Mouse (Mus musculus) heart, embryonic 11.5 days (tissue): ENCODE measurements around the gene Gm28051. TPM values are rescaled to one million over a fixed set of nuclear protein-coding genes. Genes with fewer than 3 reads are reported as not detected.
A peak's percentile ranks its signal among the peaks of the same experiment; 100 is the strongest.

Experiments
- ATAC-seq: fragments of 200-750 bp; cut with Nextera tagmentation; replicated peaks from 2 replicates; pipeline ENCODE4 v1.8.0; 2017; ENCODE audit warnings: moderate library complexity; ENCODE audit not compliant: insufficient number of reproducible peaks, low FRiP score, low TSS enrichment
- H3K27ac ChIP-seq: fragments of 300-500 bp; sonication (generic); 2 replicates; pipeline ENCODE4 v1.5.1; 2014; ENCODE audit warnings: mild to moderate bottlenecking, low read depth, low read length
- H3K27me3 ChIP-seq: fragments of 300-500 bp; sonication (generic); 2 replicates; pipeline ENCODE4 v1.6.1; 2014; ENCODE audit warnings: mild to moderate bottlenecking, low read length, mixed read lengths; ENCODE audit not compliant: control insufficient read depth, insufficient read depth
- H3K36me3 ChIP-seq: fragments of 300-500 bp; sonication (generic); 2 replicates; pipeline ENCODE4 v1.6.1; 2014; ENCODE audit warnings: mild to moderate bottlenecking, low read length, moderate library complexity, mixed read lengths; ENCODE audit not compliant: control insufficient read depth, insufficient read depth
- H3K4me1 ChIP-seq: fragments of 300-500 bp; sonication (generic); 2 replicates; pipeline ENCODE4 v1.6.1; 2014; ENCODE audit warnings: low read length; ENCODE audit not compliant: control insufficient read depth, insufficient read depth
- H3K4me2 ChIP-seq: fragments of 300-500 bp; sonication (generic); 2 replicates; pipeline ENCODE4 v1.6.1; 2014; ENCODE audit warnings: mild to moderate bottlenecking, moderate library complexity
- H3K4me3 ChIP-seq: fragments of 300-500 bp; sonication (generic); 2 replicates; pipeline ENCODE4 v1.5.1; 2014; ENCODE audit warnings: low read depth, low read length
- H3K9ac ChIP-seq: fragments of 300-500 bp; sonication (generic); 2 replicates; pipeline ENCODE4 v1.6.1; 2014; ENCODE audit warnings: mild to moderate bottlenecking, low read depth, low read length, moderate library complexity
- H3K9me3 ChIP-seq: fragments of 300-500 bp; sonication (generic); replicated peaks from 2 replicates; pipeline ENCODE4 v1.6.1; 2016; ENCODE audit warnings: low read length; ENCODE audit not compliant: control insufficient read depth
- WGBS: fragments of 180-500 bp; shearing (Covaris S2); extraction: QIAGEN DNeasy Blood & Tissue Kit; methylation state at CpG from one replicate; pipeline ENCODE4 v1.1.7; 2014; ENCODE audit not compliant: insufficient replicate concordance; 5-methylcytosine and 5-hydroxymethylcytosine counted together
- polyA plus RNA-seq: library from polyadenylated mRNA; unstranded; fragments of >200 nt; fragmentation: Nextera tagmentation; extraction: Ambion mirVana; gene quantifications from 2 replicates; pipeline ENCODE4 v1.2.1, GENCODE M21; 2014

Gm28051 gene
- polyA plus RNA-seq, 1 experiment from 2014 or later, result not detected

- Histone ChIP-seq H3K9me3 (no peaks in the 10 kb centered on the region), H3K4me3 (peak overlapping the region; percentile 73), H3K4me1 (peaks cover 20% of the 10 kb centered on the region), H3K36me3 (no peaks in the 10 kb centered on the region), H3K27ac (no peak overlapping the region), H3K27me3 (no peaks in the 10 kb centered on the region), H3K4me2 (peak overlapping the region; percentile 79), H3K9ac (no peak overlapping the region; the same call in 1 of the 2 replicates)
- no peak for ATAC-seq
- 77% methylated on average over 7 of the region's 7 CpGs for WGBS
Observed at GRCm38 (mm10) chr12:102756304-102756703, 1.3 kb downstream of the Gm28051 start.

- H3K9me3 ChIP-seq, result no peaks in the 10 kb centered on the region
- H3K4me2 ChIP-seq, result no peak overlapping the region
- no peak overlapping the region for H3K27ac ChIP-seq
- peaks cover 8% of the 10 kb centered on the region; the same call in 1 of the 2 replicates for H3K4me1 ChIP-seq
- 0 out of 2 replicates have a peak, but pooled peaks cover 3% of the 10 kb centered on the region for H3K36me3 ChIP-seq
- no peak overlapping the region for H3K4me3 ChIP-seq
- 81% methylated on average over 3 of the region's 3 CpGs for WGBS
- H3K9ac ChIP-seq, result no peak overlapping the region
- no peaks in the 10 kb centered on the region for H3K27me3 ChIP-seq
- ATAC-seq, result no peak
Observed at GRCm38 (mm10) chr12:102748256-102748655, 9.3 kb downstream of the Gm28051 start.

- no peaks in the 10 kb centered on the region for H3K27me3 ChIP-seq
- H3K36me3 ChIP-seq, result 0 out of 2 replicates have a peak, but pooled peaks cover 3% of the 10 kb centered on the region
- H3K4me2 ChIP-seq, result peak overlapping the region; percentile 89
- peaks cover 18% of the 10 kb centered on the region for H3K4me1 ChIP-seq
- WGBS, result 51% methylated on average over 6 of the region's 6 CpGs
- H3K9ac ChIP-seq, result peak overlapping the region; percentile 84; the same call in 1 of the 2 replicates
- ATAC-seq, result no peak
- no peaks in the 10 kb centered on the region for H3K9me3 ChIP-seq
- H3K27ac ChIP-seq, result no peak overlapping the region
- no peak overlapping the region for H3K4me3 ChIP-seq
Observed at GRCm38 (mm10) chr12:102744839-102745238, 12.7 kb downstream of the Gm28051 start.

- Histone ChIP-seq H3K27me3 (no peaks in the 10 kb centered on the region), H3K27ac (peak within 1 kb of the TSS; percentile 90), H3K9me3 (no peaks in the 10 kb centered on the region), H3K9ac (peak within 1 kb of the TSS; percentile 84), H3K4me2 (peak within 1 kb of the TSS; percentile 89), H3K36me3 (0 out of 2 replicates have a peak, but pooled peaks cover 3% of the 10 kb centered on the region), H3K4me3 (peak within 1 kb of the TSS; percentile 76), H3K4me1 (peaks cover 18% of the 10 kb centered on the region)
- under 1% methylated on average over 63 of the region's 63 CpGs for whole genome bisulfite sequencing
- peak; percentile 94 for ATAC-seq
Observed at GRCm38 (mm10) chr12:102743589-102744574, 13.7 kb downstream of the Gm28051 start, which contains the start of the genes Moap1 and Tmem251. Gene Moap1 (minus strand): TSS chr12:102743661. Gene Tmem251 (plus strand): TSS chr12:102743762.

GRCm38 (mm10) chr12:102743036-102743588 is 14.5 kb downstream of the Gm28051 start:
- Histone ChIP-seq H3K9me3 (no peaks in the 10 kb centered on the region), H3K4me2 (peak overlapping the region; percentile 89), H3K36me3 (0 out of 2 replicates have a peak, but pooled peaks cover under 1% of the 10 kb centered on the region), H3K27me3 (no peaks in the 10 kb centered on the region), H3K27ac (peak overlapping the region; percentile 90), H3K4me3 (peak overlapping the region; percentile 76), H3K9ac (peak overlapping the region; percentile 84), H3K4me1 (peaks cover 18% of the 10 kb centered on the region)
- ATAC-seq, result peak; percentile 40
- WGBS, result under 1% methylated on average over 33 of the region's 33 CpGs

GRCm38 (mm10) chr12:102742056-102742455 is 15.5 kb downstream of the Gm28051 start:
- Histone ChIP-seq H3K9ac (no peak overlapping the region), H3K4me2 (no peak overlapping the region), H3K27me3 (no peaks in the 10 kb centered on the region), H3K9me3 (no peaks in the 10 kb centered on the region), H3K4me1 (peaks cover 18% of the 10 kb centered on the region), H3K36me3 (no peaks in the 10 kb centered on the region), H3K4me3 (no peak overlapping the region), H3K27ac (no peak overlapping the region)
- 59% methylated on average over 7 of the region's 7 CpGs for WGBS
- no peak for ATAC-seq

- Histone ChIP-seq H3K9me3 (no peaks in the 10 kb centered on the region), H3K4me2 (no peak overlapping the region), H3K27ac (no peak overlapping the region), H3K4me3 (no peak overlapping the region), H3K36me3 (no peaks in the 10 kb centered on the region), H3K27me3 (no peaks in the 10 kb centered on the region), H3K9ac (no peak overlapping the region), H3K4me1 (peaks cover 18% of the 10 kb centered on the region)
- no peak for ATAC-seq
- 56% methylated on average over 3 of the region's 3 CpGs for WGBS
Observed at GRCm38 (mm10) chr12:102740285-102740684, 17.3 kb downstream of the Gm28051 start.

- no peaks in the 10 kb centered on the region for H3K36me3 ChIP-seq
- no peak for ATAC-seq
- no peak overlapping the region for H3K4me3 ChIP-seq
- no peak overlapping the region for H3K27ac ChIP-seq
- no peak overlapping the region for H3K9ac ChIP-seq
- no peaks in the 10 kb centered on the region for H3K27me3 ChIP-seq
- H3K4me1 ChIP-seq, result peaks cover 11% of the 10 kb centered on the region
- no peaks in the 10 kb centered on the region for H3K9me3 ChIP-seq
- H3K4me2 ChIP-seq, result no peak overlapping the region
- WGBS, result 58% methylated on average over 5 of the region's 5 CpGs
Observed at GRCm38 (mm10) chr12:102739096-102739495, 18.5 kb downstream of the Gm28051 start.
